Mouse (Mus musculus) left cerebral cortex, adult 8-10 months (tissue): ENCODE data around the gene Zfp607a. TPM values are rescaled to one million over a fixed set of nuclear protein-coding genes. Genes with fewer than 3 reads are reported as not detected.
"Not testable (repeated sequence)": the region's sequence is repeated elsewhere in the genome, so short reads cannot be mapped to it uniquely, and the experiment has no call there.

Experiments
- DNase-seq, 2 experiments: peaks; one replicate each; pipeline ENCODE4 v3.0.0; 2022; ENCODE audit warnings: low spot score in 2 of 2
- total RNA-seq, 4 experiments: library from RNA; stranded (reverse); gene quantifications; 2 replicates each; pipeline ENCODE4 v1.2.4; 2022

The Zfp607a gene
- 1 to 10 TPM; 1.7 to 2.3 (median 2.1) TPM for total RNA-seq

DNA sequence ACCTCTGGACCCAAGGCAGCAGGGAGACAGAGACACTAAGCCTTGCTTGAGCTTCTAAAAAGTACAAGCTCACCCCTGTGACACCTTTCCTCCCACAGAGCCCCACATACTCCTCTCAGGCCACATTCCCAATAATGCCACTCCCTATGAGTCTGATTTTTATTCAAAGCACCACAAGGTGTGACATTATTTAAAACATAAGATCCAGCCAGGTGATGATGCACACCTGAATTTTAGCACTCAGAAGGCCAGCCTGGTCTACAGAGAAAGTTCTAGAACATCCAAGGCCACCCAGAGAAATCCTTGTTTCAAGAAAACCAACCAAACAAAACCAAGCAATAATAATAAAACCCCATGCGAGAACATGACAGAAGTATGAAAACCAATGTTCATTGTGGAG, at the start of gene Zfp607a:
Gene Zfp607a, plus strand, starts transcription at position 301 of the 400 bp plus-strand sequence.
- DNase-seq = no peak

GRCm38 (mm10) chr7:27818526-27819110, 38.7 kb upstream of the Zfp607a start:
- DNase-seq = no peak

DNA sequence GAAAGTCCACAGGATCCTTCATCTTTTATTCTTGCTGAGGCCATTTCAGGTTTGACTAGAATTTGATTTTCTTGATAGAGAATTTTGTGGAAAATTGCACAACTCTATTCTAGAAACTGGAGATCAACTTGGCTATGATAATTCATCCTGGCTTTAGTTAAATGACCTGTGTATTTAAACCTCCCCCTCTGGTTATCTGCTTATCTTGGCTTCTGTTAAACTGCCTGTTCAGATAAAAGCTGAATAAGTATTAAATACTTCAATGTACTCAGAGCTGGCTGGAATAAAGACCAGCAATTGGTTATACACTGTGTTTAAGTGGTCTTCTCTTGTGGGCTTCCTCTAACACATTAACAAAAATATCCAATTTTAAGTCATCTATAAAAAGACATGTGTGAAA, 34.7 kb upstream of the Zfp607a start:
- DNase-seq = no peak

DNA sequence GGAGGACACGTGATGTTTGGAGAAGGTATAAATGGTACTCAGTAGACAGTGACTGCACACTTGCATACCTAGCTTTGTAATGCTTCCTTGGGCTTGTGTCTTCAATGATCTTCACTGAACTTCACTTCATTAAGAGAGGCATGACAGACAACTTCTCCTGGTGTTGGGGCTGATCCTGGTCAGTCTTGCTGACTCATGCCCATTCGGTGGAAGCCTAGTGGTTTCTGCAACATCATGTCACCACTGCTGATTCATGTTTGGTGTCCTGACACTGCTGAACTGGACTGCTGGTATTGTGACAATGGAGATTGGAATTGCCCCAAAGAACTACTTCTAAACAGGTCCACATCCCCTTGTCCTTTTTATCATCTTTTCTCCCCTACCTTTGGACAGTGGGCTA, 23.2 kb upstream of the Zfp607a start:
- DNase-seq = no peak

DNA sequence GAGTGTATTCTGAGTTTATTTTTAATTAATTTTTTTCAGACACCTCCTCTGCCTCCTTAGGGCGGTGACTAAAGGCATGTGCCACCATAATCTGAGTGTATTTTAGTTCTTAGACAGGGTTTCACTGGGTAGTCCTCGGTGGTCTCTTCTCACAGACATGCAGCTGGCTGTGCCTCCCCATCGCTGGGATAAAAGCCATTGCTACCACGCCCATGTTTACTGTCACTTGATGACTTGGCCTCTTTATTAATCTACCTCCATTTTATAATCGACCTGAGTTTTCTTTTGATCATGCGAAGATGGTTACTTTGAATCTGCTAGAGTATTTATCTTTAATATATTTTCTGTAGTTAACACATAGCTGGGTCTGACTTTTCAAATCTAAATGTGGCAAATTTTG, 19.4 kb upstream of the Zfp607a start:
- DNase-seq = no peak

GRCm38 (mm10) chr7:27838323-27839249, 18.7 kb upstream of the Zfp607a start, which contains the start of gene Zfp59:
TSS of gene Zfp59 (plus strand) at chr7:27838607.
- peak; percentile 83 to 89 for DNase-seq

- DNase-seq = no peak
Observed at GRCm38 (mm10) chr7:27839596-27839995, 17.7 kb upstream of the Zfp607a start.

DNA sequence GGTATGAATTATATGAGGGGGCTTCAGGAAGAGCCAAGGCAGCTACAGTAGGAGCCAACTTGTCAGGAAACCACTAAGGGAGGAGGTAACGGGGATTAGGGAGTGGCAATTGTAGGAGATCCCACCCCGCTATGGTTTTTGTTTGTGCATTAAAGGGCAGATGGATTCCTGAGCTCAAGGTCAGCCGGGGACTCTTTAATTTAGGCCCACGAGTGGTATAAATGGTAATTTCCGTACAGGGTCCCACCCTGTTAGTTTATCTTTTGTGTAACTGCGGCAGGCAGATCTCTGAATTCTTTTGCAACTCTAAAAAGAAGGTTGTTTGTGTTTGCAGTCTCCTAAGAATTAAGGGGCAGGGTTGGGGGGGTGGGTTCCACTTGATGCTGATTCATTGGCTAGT, 17.2 kb upstream of the Zfp607a start:
- DNase-seq = no peak

DNA sequence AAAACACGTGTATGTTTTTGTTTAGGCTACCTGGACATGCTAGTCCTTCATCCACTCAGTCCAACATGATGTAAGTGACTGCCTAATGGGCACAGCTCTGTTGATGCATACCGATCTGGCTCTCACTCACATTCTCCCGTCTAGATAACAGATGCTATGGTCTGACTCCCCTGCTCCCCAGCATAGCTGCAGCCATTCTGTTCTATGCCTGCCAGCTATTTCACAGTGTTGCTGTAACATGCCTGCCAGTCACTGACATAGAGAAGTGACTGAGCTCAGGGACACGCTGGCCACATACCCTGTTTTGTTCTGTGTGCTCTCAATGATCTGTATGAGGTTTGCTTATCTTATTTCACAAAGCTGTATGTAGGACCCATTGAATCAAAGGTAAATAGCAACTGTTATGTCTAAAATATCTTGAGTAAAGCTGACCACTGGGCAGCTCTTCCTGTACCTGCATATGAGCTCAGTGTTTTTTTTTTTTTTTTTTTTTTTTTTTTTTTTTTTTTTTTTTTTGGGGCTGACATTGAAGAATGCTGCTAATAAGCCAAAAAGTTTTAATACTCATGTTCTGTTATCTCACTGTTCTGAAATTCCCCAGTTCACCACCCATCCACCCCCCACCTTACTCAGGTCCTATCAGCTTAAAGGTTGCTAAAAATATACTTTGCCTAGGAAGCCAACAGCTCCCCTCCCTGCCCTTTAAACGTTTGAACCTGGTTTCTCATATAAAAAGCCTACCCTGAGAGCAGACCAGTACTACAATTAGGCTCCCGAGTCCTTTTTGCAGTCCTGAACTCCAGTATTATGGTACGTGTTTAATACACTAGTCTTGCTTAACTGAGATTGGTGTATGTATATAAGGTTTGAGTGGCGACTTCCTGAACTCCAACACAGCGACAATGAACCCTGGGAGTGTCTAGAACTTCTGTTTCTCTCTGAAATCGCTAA, 2.2 kb downstream of the Zfp607a start:
- DNase-seq = no peak

DNA sequence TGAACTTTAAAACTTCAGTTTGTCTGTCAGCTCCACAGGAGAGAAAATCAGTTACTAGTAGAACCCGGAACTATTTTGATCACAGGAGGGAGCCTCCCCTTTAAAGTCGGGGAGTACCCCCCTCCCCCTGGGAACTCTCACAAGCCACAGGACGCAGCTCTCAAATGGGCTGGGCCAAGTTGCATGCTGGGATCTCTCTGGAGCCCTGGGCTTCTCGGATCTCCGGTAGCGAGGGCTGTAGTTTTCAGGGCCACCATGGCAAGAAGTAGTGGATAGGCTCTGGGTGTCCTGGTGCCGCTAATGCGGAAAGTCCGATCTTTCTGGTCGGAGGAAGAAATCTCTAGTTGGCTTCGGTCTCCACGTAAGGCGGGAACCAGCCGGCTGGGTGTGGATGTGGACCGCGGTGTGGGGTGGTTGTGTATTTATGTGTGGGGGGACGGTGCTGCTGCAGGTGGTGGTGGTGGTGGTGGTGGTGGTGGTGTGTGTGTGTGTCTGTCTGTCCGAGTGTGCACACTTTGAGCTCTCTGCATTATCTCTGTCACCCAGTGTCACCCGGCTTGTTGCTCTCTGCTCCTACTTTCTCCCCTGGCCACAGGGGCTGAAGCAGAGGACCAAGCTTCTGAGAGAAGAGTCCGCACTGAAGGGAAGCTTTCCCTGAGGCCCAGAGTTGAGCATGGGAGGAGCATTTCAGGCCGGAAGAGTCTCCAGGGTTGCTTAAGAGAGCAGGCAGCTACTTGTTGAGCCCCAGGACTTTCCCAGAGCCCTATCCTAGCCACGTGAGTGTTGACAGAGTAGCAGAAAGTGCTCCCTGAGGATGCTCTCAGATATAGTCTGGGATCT, 3.3 kb downstream of the Zfp607a start:
- DNase-seq = peak; percentile 13 to 27

- not testable (repeated sequence) for DNase-seq
Observed at GRCm38 (mm10) chr7:27862578-27862977, 5.3 kb downstream of the Zfp607a start.

GRCm38 (mm10) chr7:27881721-27882120, 24.4 kb downstream of the Zfp607a start:
- DNase-seq = no peak

GRCm38 (mm10) chr7:27900601-27901000, 43.3 kb downstream of the Zfp607a start:
- DNase-seq = no peak

GRCm38 (mm10) chr7:27905061-27905848, 47.9 kb downstream of the Zfp607a start:
- no peak for DNase-seq

GRCm38 (mm10) chr7:27910952-27911351, 53.6 kb downstream of the Zfp607a start:
- not testable (repeated sequence) for DNase-seq

- DNase-seq = not testable (repeated sequence)
Observed at GRCm38 (mm10) chr7:27927041-27927440, 69.7 kb downstream of the Zfp607a start.

GRCm38 (mm10) chr7:27928818-27929695, 71.7 kb downstream of the Zfp607a start, which contains the start of gene Zfp974:
TSS of gene Zfp974 (minus strand) at chr7:27929460.
- DNase-seq = peak; percentile 23 to 24
